Mouse (Mus musculus) kidney, embryonic 14.5 days (tissue): ENCODE results near the gene Cdkal1. TPM values are rescaled to one million over a fixed set of nuclear protein-coding genes. Genes with fewer than 3 reads are reported as not detected.

Experiments
- ATAC-seq: fragments of 200-750 bp; cut with Nextera tagmentation; 2 replicates; pipeline ENCODE4 v1.8.0; 2017; ENCODE audit warnings: moderate number of reproducible peaks, mild to moderate bottlenecking, moderate TSS enrichment, moderate library complexity; ENCODE audit not compliant: low FRiP score, low TSS enrichment
- H3K27ac ChIP-seq: fragments of 300-500 bp; sonication (generic); 2 replicates; pipeline ENCODE4 v1.5.1; 2014; ENCODE audit warnings: low read depth, mild to moderate bottlenecking, low read length, moderate library complexity, mixed read lengths
- H3K27me3 ChIP-seq: fragments of 300-500 bp; sonication (generic); 2 replicates; pipeline ENCODE4 v1.6.1; 2014; ENCODE audit warnings: mild to moderate bottlenecking, low read length; ENCODE audit not compliant: control insufficient read depth, insufficient read depth
- H3K36me3 ChIP-seq: fragments of 300-500 bp; sonication (generic); 2 replicates; pipeline ENCODE4 v1.6.1; 2014; ENCODE audit warnings: low read length, mixed read lengths; ENCODE audit not compliant: control insufficient read depth, insufficient read depth
- H3K4me1 ChIP-seq: fragments of 300-500 bp; sonication (generic); 2 replicates; pipeline ENCODE4 v1.6.1; 2014; ENCODE audit warnings: low read length, mixed read lengths; ENCODE audit not compliant: control insufficient read depth, insufficient read depth
- H3K4me2 ChIP-seq: fragments of 300-500 bp; sonication (generic); replicated peaks from 2 replicates; pipeline ENCODE4 v1.6.1; 2014; ENCODE audit warnings: low read depth, mild to moderate bottlenecking, low read length
- H3K4me3 ChIP-seq: fragments of 300-500 bp; sonication (generic); 2 replicates; pipeline ENCODE4 v1.5.1; 2014; ENCODE audit warnings: mild to moderate bottlenecking, low read length
- H3K9ac ChIP-seq: fragments of 300-500 bp; sonication (generic); 2 replicates; pipeline ENCODE4 v1.6.1; 2014; ENCODE audit warnings: low read depth, mild to moderate bottlenecking, low read length, moderate library complexity
- H3K9me3 ChIP-seq: fragments of 300-500 bp; sonication (generic); 2 replicates; pipeline ENCODE4 v1.6.1; 2016; ENCODE audit warnings: low read length; ENCODE audit not compliant: control insufficient read depth
- WGBS: fragments of 180-500 bp; shearing (Covaris S2); extraction: QIAGEN DNeasy Blood & Tissue Kit; methylation state at CpG from one replicate; pipeline ENCODE4 v1.1.7; 2014; 5-methylcytosine and 5-hydroxymethylcytosine counted together
- polyA plus RNA-seq: library from polyadenylated mRNA; unstranded; fragments of >200 nt; fragmentation: Nextera tagmentation; extraction: Ambion mirVana; gene quantifications from 2 replicates; pipeline ENCODE4 v1.2.1, GENCODE M21; 2014

Cdkal1 gene
- polyA plus RNA-seq, 1 experiment from 2014 or later: 35.9 TPM

- Histone ChIP-seq H3K27ac (no peak overlapping the region), H3K9me3 (no peaks in the 10 kb centered on the region), H3K27me3 (no peaks in the 10 kb centered on the region), H3K36me3 (no peaks in the 10 kb centered on the region), H3K4me1 (no peaks in the 10 kb centered on the region), H3K9ac (no peak overlapping the region), H3K4me2 (no peak overlapping the region), H3K4me3 (no peak overlapping the region)
- no peak for ATAC-seq
- 93% methylated on average over 1 of the region's 1 CpGs for WGBS
Measured at GRCm38 (mm10) chr13:29805296-29805695, 50.2 kb downstream of the Cdkal1 start.

GRCm38 (mm10) chr13:29804034-29804433, 51.4 kb downstream of the Cdkal1 start:
- no peak for ATAC-seq
- H3K4me1 ChIP-seq: no peaks in the 10 kb centered on the region
- WGBS: 82% methylated on average over 6 of the region's 6 CpGs
- H3K27ac ChIP-seq: no peak overlapping the region
- no peaks in the 10 kb centered on the region for H3K27me3 ChIP-seq
- H3K4me2 ChIP-seq: no peak overlapping the region
- no peak overlapping the region for H3K4me3 ChIP-seq
- H3K9ac ChIP-seq: no peak overlapping the region
- no peaks in the 10 kb centered on the region for H3K9me3 ChIP-seq
- no peaks in the 10 kb centered on the region for H3K36me3 ChIP-seq

GRCm38 (mm10) chr13:29802699-29803098, 52.8 kb downstream of the Cdkal1 start:
- Histone ChIP-seq H3K4me3 (no peak overlapping the region), H3K27me3 (no peaks in the 10 kb centered on the region), H3K27ac (no peak overlapping the region), H3K4me2 (no peak overlapping the region), H3K9ac (no peak overlapping the region), H3K4me1 (no peaks in the 10 kb centered on the region), H3K36me3 (no peaks in the 10 kb centered on the region), H3K9me3 (no peaks in the 10 kb centered on the region)
- ATAC-seq: no peak

GRCm38 (mm10) chr13:29800078-29800477, 55.4 kb downstream of the Cdkal1 start:
- no peak overlapping the region for H3K9ac ChIP-seq
- no peak overlapping the region for H3K4me2 ChIP-seq
- no peak for ATAC-seq
- whole genome bisulfite sequencing: 94% methylated on average over 6 of the region's 6 CpGs
- no peaks in the 10 kb centered on the region for H3K9me3 ChIP-seq
- H3K27ac ChIP-seq: no peak overlapping the region
- no peak overlapping the region for H3K4me3 ChIP-seq
- H3K36me3 ChIP-seq: no peaks in the 10 kb centered on the region
- no peaks in the 10 kb centered on the region for H3K27me3 ChIP-seq
- no peaks in the 10 kb centered on the region for H3K4me1 ChIP-seq

- Histone ChIP-seq H3K4me2 (no peak overlapping the region), H3K9ac (no peak overlapping the region), H3K36me3 (no peaks in the 10 kb centered on the region), H3K4me1 (0 out of 2 replicates have a peak, but pooled peaks cover 2% of the 10 kb centered on the region), H3K27ac (no peak overlapping the region), H3K9me3 (no peaks in the 10 kb centered on the region), H3K27me3 (no peaks in the 10 kb centered on the region), H3K4me3 (no peak overlapping the region)
- 51% methylated on average over 4 of the region's 4 CpGs for WGBS
- no peak for ATAC-seq
Measured at GRCm38 (mm10) chr13:29792112-29792511, 63.4 kb downstream of the Cdkal1 start.

- Histone ChIP-seq H3K27ac (no peak overlapping the region), H3K4me3 (no peak overlapping the region), H3K4me1 (0 out of 2 replicates have a peak, but pooled peaks cover 5% of the 10 kb centered on the region), H3K9ac (no peak overlapping the region), H3K27me3 (no peaks in the 10 kb centered on the region), H3K9me3 (no peaks in the 10 kb centered on the region), H3K4me2 (no peak overlapping the region), H3K36me3 (no peaks in the 10 kb centered on the region)
- no peak for ATAC-seq
- WGBS: 86% methylated on average over 6 of the region's 6 CpGs
Measured at GRCm38 (mm10) chr13:29791439-29791838, 64.0 kb downstream of the Cdkal1 start.

GRCm38 (mm10) chr13:29786984-29787383, 68.5 kb downstream of the Cdkal1 start:
- Histone ChIP-seq H3K27me3 (no peaks in the 10 kb centered on the region), H3K27ac (no peak overlapping the region), H3K4me2 (no peak overlapping the region), H3K4me3 (no peak overlapping the region), H3K36me3 (no peaks in the 10 kb centered on the region), H3K9ac (no peak overlapping the region), H3K4me1 (0 out of 2 replicates have a peak, but pooled peaks cover 5% of the 10 kb centered on the region), H3K9me3 (no peaks in the 10 kb centered on the region)
- 51% methylated on average over 3 of the region's 3 CpGs for WGBS
- no peak for ATAC-seq

- Histone ChIP-seq H3K9ac (no peak overlapping the region), H3K4me2 (no peak overlapping the region), H3K36me3 (no peaks in the 10 kb centered on the region), H3K27me3 (no peaks in the 10 kb centered on the region), H3K4me1 (peaks cover 14% of the 10 kb centered on the region; the same call in 1 of the 2 replicates), H3K9me3 (no peaks in the 10 kb centered on the region), H3K4me3 (no peak overlapping the region), H3K27ac (no peak overlapping the region)
- WGBS: 87% methylated on average over 4 of the region's 4 CpGs
- ATAC-seq: no peak
Measured at GRCm38 (mm10) chr13:29784894-29785293, 70.6 kb downstream of the Cdkal1 start.

- Histone ChIP-seq H3K27ac (peak overlapping the region; percentile 6; the same call in 1 of the 2 replicates), H3K36me3 (no peaks in the 10 kb centered on the region), H3K4me1 (peaks cover 9% of the 10 kb centered on the region; the same call in 1 of the 2 replicates), H3K9ac (no peak overlapping the region), H3K4me3 (no peak overlapping the region), H3K4me2 (no peak overlapping the region), H3K27me3 (no peaks in the 10 kb centered on the region), H3K9me3 (no peaks in the 10 kb centered on the region)
- no peak for ATAC-seq
- WGBS: 86% methylated on average over 4 of the region's 4 CpGs
Measured at GRCm38 (mm10) chr13:29781332-29781731, 74.1 kb downstream of the Cdkal1 start.
